Mouse (Mus musculus) central nervous system, embryonic 11.5 days (tissue): Measurements from ENCODE around the gene 1700093K21Rik. TPM values are rescaled to one million over a fixed set of nuclear protein-coding genes. Genes with fewer than 3 reads are reported as not detected.

Experiments used
- polyA plus RNA-seq: library from polyadenylated mRNA; depleted of rRNA; stranded (reverse); fragments of >200 nt; gene quantifications from 2 replicates; pipeline ENCODE4 v1.2.3, GENCODE M21; 2012; rRNA removed

1700093K21Rik gene
- 0.29 and 0.53 TPM in 2 replicates for polyA plus RNA-seq

DNA sequence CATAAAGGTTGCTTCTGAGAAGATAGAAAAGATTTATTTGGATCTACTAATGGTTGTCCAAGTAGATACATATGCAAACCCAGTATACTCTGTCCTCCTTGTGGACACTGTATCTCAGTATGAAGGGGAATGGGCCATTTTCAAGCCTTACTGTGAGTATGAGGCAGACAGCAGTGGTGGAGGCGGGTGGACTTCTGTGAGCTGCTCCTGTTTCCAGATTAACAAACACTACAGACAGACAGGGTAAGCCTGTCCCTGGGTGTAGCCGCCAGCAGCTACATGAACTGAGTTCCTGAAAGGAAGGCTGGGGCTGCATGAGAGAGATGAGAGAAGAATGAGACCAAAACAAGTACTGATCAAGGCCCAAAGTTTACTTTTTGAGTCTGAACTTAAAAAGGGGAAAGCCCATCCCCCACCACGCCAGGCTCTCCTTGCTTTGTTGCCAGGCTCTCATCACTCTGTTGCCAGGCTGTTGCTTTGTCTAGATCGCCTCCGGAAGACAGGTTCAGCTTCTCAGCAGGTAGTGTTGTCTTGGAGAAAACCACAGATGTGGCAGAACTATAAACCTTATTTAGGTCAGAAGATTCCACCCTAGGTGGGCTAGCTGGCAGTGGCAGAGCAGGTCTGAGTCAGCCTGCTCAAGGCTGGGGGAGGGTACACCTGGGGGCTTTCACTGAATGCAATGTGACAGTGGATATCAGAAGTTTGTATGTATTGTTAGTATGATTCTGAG lies at the start of gene 1700093K21Rik:
TSS of gene 1700093K21Rik (minus strand) at position 683 of the 733 bp plus-strand sequence.

DNA sequence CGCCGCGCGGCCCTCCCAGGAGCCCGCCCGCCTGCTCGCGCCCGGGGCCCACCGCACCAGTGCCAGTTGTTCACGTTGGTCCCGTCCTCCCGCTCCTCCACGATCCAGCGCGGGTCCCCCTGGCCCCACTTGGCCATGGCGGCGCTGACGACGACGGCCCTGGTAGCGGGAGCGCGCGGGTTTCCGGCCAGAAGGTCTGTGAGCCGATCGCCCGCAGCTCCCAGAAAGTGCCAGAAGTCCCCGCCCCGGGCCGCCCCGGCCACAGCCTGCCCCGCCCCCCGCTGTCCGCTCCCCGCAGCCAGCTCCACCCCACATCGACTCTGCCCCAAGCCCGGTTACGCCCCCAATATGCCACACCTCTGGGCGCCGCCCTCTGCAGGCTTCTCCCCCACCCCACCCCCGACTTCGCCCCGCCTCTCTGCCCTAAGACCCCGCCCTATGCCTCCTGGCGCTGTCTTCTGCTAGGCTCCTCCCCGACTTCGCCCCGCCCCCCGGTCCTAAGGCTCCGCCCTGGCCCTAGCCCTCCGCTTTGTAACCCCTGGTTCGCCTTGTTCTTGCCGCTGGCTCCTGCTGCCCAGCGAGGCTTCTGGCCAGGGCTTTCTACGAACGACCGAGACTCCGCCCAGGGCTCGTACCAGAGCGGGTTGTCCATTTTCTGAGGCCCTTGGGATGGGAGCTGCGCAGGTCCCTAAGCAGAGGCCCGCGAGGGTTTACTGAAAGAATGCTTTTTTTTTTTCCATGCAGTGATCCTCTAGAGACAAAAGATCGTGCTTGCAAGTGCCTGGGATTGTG lies 23.0 kb downstream of the 1700093K21Rik start, which contains the start of gene Ahsa2:
TSS of gene Ahsa2 (minus strand) at position 313 of the 792 bp plus-strand sequence.

Other genes with a start within 250 kb of the 1700093K21Rik start
- 25.9 and 45.6 TPM in 2 replicates for gene Usp34, start 214.3 kb downstream of the 1700093K21Rik start, polyA plus RNA-seq
- gene Ahsa2, start 23.1 kb downstream of the 1700093K21Rik start, polyA plus RNA-seq, result 120 and 226 TPM in 2 replicates
- gene 0610010F05Rik, start 112.5 kb upstream of the 1700093K21Rik start, polyA plus RNA-seq, result 27.5 and 39.9 TPM in 2 replicates
- gene Pus10, start 144.5 kb upstream of the 1700093K21Rik start, polyA plus RNA-seq, result 23.9 and 43.8 TPM in 2 replicates
- 25.8 and 28.9 TPM in 2 replicates for gene Pex13, start 144.8 kb upstream of the 1700093K21Rik start, polyA plus RNA-seq
- 0.85 and 1.4 TPM in 2 replicates for gene Rel, start 249.8 kb upstream of the 1700093K21Rik start, polyA plus RNA-seq